Mouse (Mus musculus) myocyte (in vitro differentiated cells): ENCODE data around the gene Sohlh2. TPM values are rescaled to one million over a fixed set of nuclear protein-coding genes. Genes with fewer than 3 reads are reported as not detected.

Source experiments
- H3K27me3 ChIP-seq: one replicate; pipeline ENCODE4 v1.6.1; 2011; ENCODE audit not compliant: control insufficient read depth, insufficient read depth, insufficient read length
- H3K36me3 ChIP-seq: one replicate; pipeline ENCODE4 v1.6.1; 2011; ENCODE audit not compliant: control insufficient read depth, insufficient read depth
- H3K4me2 ChIP-seq: one replicate; pipeline ENCODE4 v1.6.1; 2011; ENCODE audit warnings: low read depth, control low read depth
- H3K4me3 ChIP-seq: one replicate; pipeline ENCODE4 v1.5.1; 2011; ENCODE audit warnings: mild to moderate bottlenecking, control low read depth, moderate library complexity
- H3K79me2 ChIP-seq: one replicate; pipeline ENCODE4 v1.6.1; 2011; ENCODE audit not compliant: control insufficient read depth, insufficient read depth
- H3ac ChIP-seq: one replicate; pipeline ENCODE4 v1.6.1; 2011; ENCODE audit not compliant: control insufficient read depth, insufficient read length
- CEBPB ChIP-seq: IDR thresholded peaks from 2 replicates; pipeline ENCODE4 v1.6.1; 2011; ENCODE audit warnings: mild to moderate bottlenecking, moderate library complexity; ENCODE audit not compliant: poor library complexity, insufficient read depth, severe bottlenecking
- E2F4 ChIP-seq: IDR thresholded peaks from one replicate; pipeline ENCODE4 v1.6.1; 2011; ENCODE audit warnings: mild to moderate bottlenecking, control low read depth, moderate library complexity; ENCODE audit not compliant: insufficient read depth
- MAX ChIP-seq: IDR thresholded peaks from one replicate; pipeline ENCODE4 v1.6.1; 2011; ENCODE audit warnings: low read depth, mild to moderate bottlenecking, control low read depth
- MYOD1 ChIP-seq, 3 experiments: IDR thresholded peaks; one replicate each; pipeline ENCODE4 v1.6.1; 2011; ENCODE audit warnings: control low read depth in 2 of 3, low read depth in 2 of 3, mild to moderate bottlenecking in 2 of 3, moderate library complexity in 1 of 3; ENCODE audit not compliant: insufficient read length in 2 of 3, control insufficient read depth in 1 of 3
- MYOG ChIP-seq, 3 experiments: IDR thresholded peaks; one replicate each; pipeline ENCODE4 v1.6.1; 2011; ENCODE audit warnings: control low read depth in 2 of 3, low read depth in 2 of 3, mild to moderate bottlenecking in 2 of 3; ENCODE audit not compliant: insufficient read length in 2 of 3, control insufficient read depth in 1 of 3, insufficient read depth in 1 of 3
- POLR2A ChIP-seq: IDR thresholded peaks from one replicate; pipeline ENCODE4 v1.6.1; 2011; ENCODE audit warnings: low read depth, mild to moderate bottlenecking, control low read depth, moderate library complexity; ENCODE audit not compliant: insufficient read length
- POLR2AphosphoS2 ChIP-seq: IDR thresholded peaks from one replicate; pipeline ENCODE4 v1.6.1; 2011; ENCODE audit warnings: low read depth, control low read depth; ENCODE audit not compliant: insufficient read length
- REST ChIP-seq: IDR thresholded peaks from one replicate; pipeline ENCODE4 v1.6.1; 2011; ENCODE audit warnings: mild to moderate bottlenecking, control low read depth, moderate library complexity; ENCODE audit not compliant: insufficient read depth, insufficient read length
- SRF ChIP-seq: IDR thresholded peaks from one replicate; pipeline ENCODE4 v1.6.1; 2011; ENCODE audit warnings: low read depth; ENCODE audit not compliant: control insufficient read depth, insufficient read length
- TCF12 ChIP-seq: IDR thresholded peaks from one replicate; pipeline ENCODE4 v1.6.1; 2011; ENCODE audit warnings: mild to moderate bottlenecking, control low read depth; ENCODE audit not compliant: poor library complexity, insufficient read depth, severe bottlenecking
- TCF3 ChIP-seq: IDR thresholded peaks from one replicate; pipeline ENCODE4 v1.6.1; 2011; ENCODE audit warnings: low read depth, control low read depth; ENCODE audit not compliant: insufficient read length
- USF1 ChIP-seq: IDR thresholded peaks from one replicate; pipeline ENCODE4 v1.6.1; 2011; ENCODE audit warnings: low read depth, mild to moderate bottlenecking, control low read depth, moderate library complexity
- polyA plus RNA-seq: library from polyadenylated mRNA; unstranded; fragments of >200 nt; fragmentation: generic; extraction: Trizol; gene quantifications from one replicate; pipeline ENCODE4 v1.2.1, GENCODE M21; 2012; ENCODE audit warnings: missing spikeins

Sohlh2 gene
- polyA plus RNA-seq, 1 experiment = 3.1 TPM

DNA sequence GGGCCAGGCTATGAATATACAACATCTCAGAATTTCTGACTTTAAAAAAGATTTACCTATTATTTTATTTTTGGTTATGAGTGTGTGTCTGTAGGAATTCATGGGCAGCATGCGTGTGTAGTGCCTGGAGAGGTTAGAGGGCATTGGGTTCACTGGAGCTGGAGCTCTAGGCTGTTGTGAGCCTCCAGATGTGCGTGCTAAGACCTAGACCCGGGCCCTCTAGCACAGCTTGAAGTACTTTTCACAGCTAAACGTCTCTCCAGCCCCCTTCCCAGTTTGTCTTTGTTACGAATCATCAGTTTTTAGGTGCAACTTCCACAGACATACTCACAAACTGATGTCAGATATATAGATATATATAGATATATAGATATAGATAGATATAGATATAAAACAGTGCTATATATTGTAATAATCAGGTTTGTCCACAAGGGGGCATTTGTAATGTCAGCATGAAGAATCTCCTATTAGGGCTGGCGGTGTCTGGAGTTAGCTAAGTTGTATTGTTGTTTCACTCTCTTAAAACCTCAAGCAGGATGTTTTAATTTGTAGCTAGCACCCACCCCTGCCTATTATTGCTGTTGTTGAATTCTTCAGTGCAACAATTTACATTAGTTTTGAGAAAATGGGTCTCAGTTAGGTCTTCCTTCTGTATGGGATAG is 29.0 kb upstream of the Sohlh2 start:
- Histone ChIP-seq H3K4me2 (no peak overlapping the region), H3ac (no peak overlapping the region), H3K36me3 (no peaks in the 10 kb centered on the region), H3K79me2 (no peaks in the 10 kb centered on the region), H3K27me3 (no peaks in the 10 kb centered on the region), H3K4me3 (no peak overlapping the region)
- TF ChIP-seq POLR2AphosphoS2 (no peak), TCF12 (no peak), TCF3 (no peak), USF1 (no peak), MYOG (IDR thresholded peaks at IDR 0.05; ENCODE audit: control insufficient read depth in 1 of 3, insufficient read depth in 1 of 3, insufficient read length in 2 of 3, low read depth in 2 of 3) (no peak), MAX (no peak), POLR2A (no peak), E2F4 (no peak), MYOD1 (IDR thresholded peaks at IDR 0.05; ENCODE audit: control insufficient read depth in 1 of 3, insufficient read length in 2 of 3, low read depth in 2 of 3) (no peak), REST (no peak), SRF (no peak)

GRCm38 (mm10) chr3:55154163-55154562 is 27.7 kb upstream of the Sohlh2 start:
- H3K36me3 ChIP-seq = no peaks in the 10 kb centered on the region
- no peak overlapping the region for H3ac ChIP-seq
- no peak overlapping the region for H3K4me3 ChIP-seq
- H3K79me2 ChIP-seq = no peaks in the 10 kb centered on the region
- no peak for TF ChIP-seq TCF12
- no peak for TF ChIP-seq TCF3
- no peak for TF ChIP-seq SRF
- no peak for TF ChIP-seq CEBPB
- TF ChIP-seq USF1 = no peak
- no peak for TF ChIP-seq E2F4
- no peak for TF ChIP-seq POLR2A
- no peak for TF ChIP-seq MYOG (IDR thresholded peaks at IDR 0.05; ENCODE audit: control insufficient read depth in 1 of 3, insufficient read depth in 1 of 3, insufficient read length in 2 of 3, low read depth in 2 of 3)
- TF ChIP-seq POLR2AphosphoS2 = no peak
- TF ChIP-seq REST = no peak
- TF ChIP-seq MYOD1 (IDR thresholded peaks at IDR 0.05; ENCODE audit: control insufficient read depth in 1 of 3, insufficient read length in 2 of 3, low read depth in 2 of 3) = no peak
- no peak for TF ChIP-seq MAX
- H3K4me2 ChIP-seq = no peak overlapping the region
- H3K27me3 ChIP-seq = no peaks in the 10 kb centered on the region

DNA sequence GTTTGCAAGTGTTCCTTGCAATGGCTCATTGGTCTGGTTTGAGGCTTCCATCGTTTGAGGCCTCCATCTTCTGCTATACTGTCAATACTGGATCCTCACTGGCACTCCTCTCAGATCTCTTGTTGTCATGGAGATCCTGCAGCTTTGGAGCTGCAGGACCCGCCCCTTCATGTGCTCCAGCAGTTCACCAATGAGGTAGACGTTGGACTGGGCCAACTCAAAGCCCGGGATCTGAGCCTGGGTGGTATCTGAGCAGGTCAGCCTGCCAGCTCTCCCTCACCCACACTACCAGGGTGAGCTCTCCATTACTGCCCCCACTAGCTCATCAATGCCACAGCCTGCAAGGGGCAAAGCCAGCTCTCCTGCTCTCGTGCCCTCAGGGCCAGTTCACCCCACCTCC is 24.4 kb upstream of the Sohlh2 start:
- H3K36me3 ChIP-seq = no peaks in the 10 kb centered on the region
- H3K4me3 ChIP-seq = no peak overlapping the region
- H3ac ChIP-seq = no peak overlapping the region
- H3K79me2 ChIP-seq = no peaks in the 10 kb centered on the region
- no peaks in the 10 kb centered on the region for H3K27me3 ChIP-seq
- no peak overlapping the region for H3K4me2 ChIP-seq
- TF ChIP-seq MYOD1 (IDR thresholded peaks at IDR 0.05; ENCODE audit: control insufficient read depth in 1 of 3, insufficient read length in 2 of 3, low read depth in 2 of 3) (no peak), SRF (no peak)

DNA sequence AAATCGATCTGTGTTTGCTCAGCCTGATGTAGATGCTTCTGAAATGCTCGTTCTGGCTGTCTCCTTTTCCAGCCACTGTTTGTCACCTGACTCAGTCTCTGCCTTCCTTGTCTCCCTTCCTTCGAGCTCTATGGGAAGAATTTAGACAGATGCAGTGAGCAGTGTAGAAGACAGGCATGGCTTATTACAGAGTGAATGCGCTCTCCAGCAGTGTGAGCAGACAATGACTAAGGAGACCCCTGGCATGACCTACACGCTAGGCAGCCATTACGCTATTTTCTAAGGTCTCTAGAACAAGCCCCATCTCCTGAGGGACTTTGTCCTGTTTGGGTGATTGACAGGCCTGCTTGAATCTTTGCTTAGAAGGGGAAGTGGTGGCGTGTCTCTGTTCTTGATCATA is 20.7 kb upstream of the Sohlh2 start:
- H3K27me3 ChIP-seq = no peaks in the 10 kb centered on the region

GRCm38 (mm10) chr3:55163510-55163909 is 18.3 kb upstream of the Sohlh2 start:
- H3K4me3 ChIP-seq = no peak overlapping the region

More for the DNA sequence above, 20.7 kb upstream of the Sohlh2 start:
- TF ChIP-seq E2F4 (no peak), MYOD1 (IDR thresholded peaks at IDR 0.05; ENCODE audit: control insufficient read depth in 1 of 3, insufficient read length in 2 of 3, low read depth in 2 of 3) (no peak), REST (no peak)
- no peaks in the 10 kb centered on the region for H3K79me2 ChIP-seq
- no peak overlapping the region for H3K4me2 ChIP-seq
- no peak overlapping the region for H3K4me3 ChIP-seq
- H3ac ChIP-seq = no peak overlapping the region
- no peaks in the 10 kb centered on the region for H3K36me3 ChIP-seq

More at GRCm38 (mm10) chr3:55163510-55163909, 18.3 kb upstream of the Sohlh2 start:
- TF ChIP-seq POLR2AphosphoS2 (no peak), MYOG (IDR thresholded peaks at IDR 0.05; ENCODE audit: control insufficient read depth in 1 of 3, insufficient read depth in 1 of 3, insufficient read length in 2 of 3, low read depth in 2 of 3) (no peak), REST (no peak), MYOD1 (IDR thresholded peaks at IDR 0.05; ENCODE audit: control insufficient read depth in 1 of 3, insufficient read length in 2 of 3, low read depth in 2 of 3) (no peak), SRF (no peak), USF1 (no peak), TCF3 (no peak), TCF12 (no peak), E2F4 (no peak), CEBPB (no peak)
- Histone ChIP-seq H3K79me2 (no peaks in the 10 kb centered on the region), H3K36me3 (no peaks in the 10 kb centered on the region), H3ac (no peak overlapping the region), H3K27me3 (no peaks in the 10 kb centered on the region), H3K4me2 (no peak overlapping the region)
